Mouse (Mus musculus) liver, adult 2 months (tissue): ENCODE measurements at regions not wholly inside any gene's neighbourhood (a gene's known extent, or its start where the extent isn't known, plus 50 kb on each side); places are given as distances from the start of the nearest gene placed in this dataset.

Source experiments
- CTCF ChIP-seq: fragments of 200-500 bp; IDR thresholded peaks from 2 replicates; pipeline ENCODE4 v1.5.1; 2011; ENCODE audit warnings: low read depth, low read length, control low read depth
- POLR2A ChIP-seq: fragments of 200-500 bp; IDR thresholded peaks from 2 replicates; pipeline ENCODE4 v1.6.1; 2011; ENCODE audit warnings: low read length, control low read depth; ENCODE audit not compliant: insufficient read depth; ENCODE audit errors: extremely low read depth

- TF ChIP-seq POLR2A, result no peak
- TF ChIP-seq CTCF, result no peak
Observed at GRCm38 (mm10) chr2:137536581-137536980, 420.1 kb upstream of the Jag1 start.
